Mouse (Mus musculus) natural killer cell, adult 2 months (primary cell): ENCODE results near the gene Cdh19.

ENCODE experiments used
- DNase-seq, 2 experiments: peaks; one replicate each; pipeline ENCODE4 v3.0.0; 2022; ENCODE audit warnings: low spot score in 2 of 2

Cdh19 gene

GRCm38 (mm10) chr1:110977484-110977883, at the start of gene Cdh19:
TSS of gene Cdh19 (minus strand) at chr1:110977584.
- DNase-seq, result no peak

- no peak for DNase-seq
Observed at GRCm38 (mm10) chr1:111020434-111021060, 43.2 kb upstream of the Cdh19 start.

DNA sequence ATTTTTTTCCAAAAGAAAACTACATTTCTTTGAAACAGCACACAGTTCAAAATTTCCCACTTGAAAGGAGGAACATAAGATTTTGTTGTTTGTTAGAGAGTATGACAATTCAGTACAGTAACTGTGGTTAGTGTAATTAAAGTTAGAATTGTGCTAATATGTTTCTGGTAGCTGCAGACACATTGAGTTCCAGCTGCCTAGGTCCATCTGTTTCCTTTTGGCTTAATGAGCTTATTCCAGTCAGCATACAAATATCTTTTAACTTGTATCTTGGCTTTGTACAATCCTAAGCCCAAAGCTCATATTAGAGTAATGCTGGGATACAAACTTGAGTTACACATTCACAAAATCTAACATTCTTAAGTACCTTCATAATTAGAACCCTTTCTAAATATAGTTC, 40.3 kb upstream of the Cdh19 start:
- no peak for DNase-seq

DNA sequence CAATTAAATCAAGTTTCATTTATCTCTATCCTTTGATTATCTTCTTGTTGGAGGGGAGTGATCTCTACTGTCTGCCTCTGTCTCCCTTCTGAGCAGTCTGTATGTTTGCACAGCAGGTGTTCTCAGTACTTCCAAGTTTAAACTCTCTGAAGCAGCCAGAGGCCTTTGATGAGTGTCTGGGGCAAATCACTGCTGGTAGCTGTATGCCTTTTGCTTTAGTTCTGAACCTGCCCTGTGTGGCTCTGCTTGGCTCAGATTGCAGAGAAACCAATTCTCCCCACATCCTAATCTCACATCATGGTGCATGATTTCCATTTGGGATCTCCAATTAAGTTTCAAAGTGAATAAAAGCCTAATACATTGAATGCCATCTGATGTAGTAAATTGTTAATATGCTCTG, 12.4 kb upstream of the Cdh19 start:
- no peak for DNase-seq

DNA sequence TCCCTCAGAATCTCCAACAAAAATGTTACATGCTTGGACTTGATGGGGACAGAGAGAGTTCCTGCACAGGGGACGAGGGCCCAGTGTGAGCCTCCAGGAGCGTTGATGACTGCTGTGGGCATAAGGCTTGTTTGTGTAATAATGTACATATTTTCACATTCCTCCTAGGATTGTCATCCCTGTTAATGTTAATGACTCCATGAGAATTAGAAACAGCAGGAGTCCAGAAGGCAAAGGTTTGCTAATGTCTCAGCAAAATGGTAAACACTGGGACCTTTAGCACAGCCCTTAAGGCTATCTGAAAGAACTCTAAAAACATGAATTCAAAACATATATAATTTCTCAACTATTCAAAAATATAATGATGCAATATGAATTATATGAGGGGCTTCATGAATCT, 8.2 kb downstream of the Cdh19 start:
- no peak for DNase-seq

- no peak for DNase-seq
Observed at GRCm38 (mm10) chr1:110909752-110910151, 67.6 kb downstream of the Cdh19 start.

- no peak for DNase-seq
Observed at GRCm38 (mm10) chr1:110909218-110909617, 68.2 kb downstream of the Cdh19 start.

- no peak for DNase-seq
Observed at GRCm38 (mm10) chr1:110904266-110904665, 73.1 kb downstream of the Cdh19 start.
